Mouse (Mus musculus) forebrain, embryonic 11.5 days (tissue): ENCODE data around the gene Slco3a1. TPM values are rescaled to one million over a fixed set of nuclear protein-coding genes. Genes with fewer than 3 reads are reported as not detected.

Experiments
- ATAC-seq: fragments of 200-750 bp; cut with Nextera tagmentation; replicated peaks from 2 replicates; pipeline ENCODE4 v1.8.0; 2017; ENCODE audit warnings: moderate TSS enrichment; ENCODE audit not compliant: low FRiP score
- DNase-seq: peaks from one replicate; pipeline ENCODE4 v3.0.0-alpha.2; 2017; ENCODE audit warnings: low spot score
- H3K27ac ChIP-seq: fragments of 300-500 bp; sonication (generic); 2 replicates; pipeline ENCODE4 v1.5.1; 2014; ENCODE audit warnings: low read depth, low read length
- H3K27me3 ChIP-seq: fragments of 300-500 bp; sonication (generic); 2 replicates; pipeline ENCODE4 v1.6.1; 2014; ENCODE audit warnings: mild to moderate bottlenecking, low read length, mixed read lengths; ENCODE audit not compliant: control insufficient read depth, insufficient read depth
- H3K36me3 ChIP-seq: fragments of 300-500 bp; sonication (generic); 2 replicates; pipeline ENCODE4 v1.6.1; 2014; ENCODE audit warnings: mild to moderate bottlenecking, low read length, moderate library complexity, mixed read lengths; ENCODE audit not compliant: control insufficient read depth, insufficient read depth
- H3K4me1 ChIP-seq: fragments of 300-500 bp; sonication (generic); replicated peaks from 2 replicates; pipeline ENCODE4 v1.6.1; 2014; ENCODE audit warnings: low read length, mixed read lengths; ENCODE audit not compliant: control insufficient read depth, insufficient read depth
- H3K4me2 ChIP-seq: fragments of 300-500 bp; sonication (generic); 2 replicates; pipeline ENCODE4 v1.6.1; 2014; ENCODE audit warnings: low read depth, mild to moderate bottlenecking, low read length, moderate library complexity, mixed read lengths; ENCODE audit not compliant: severe bottlenecking
- H3K4me3 ChIP-seq: fragments of 300-500 bp; sonication (generic); 2 replicates; pipeline ENCODE4 v1.5.1; 2014; ENCODE audit warnings: low read depth, low read length
- H3K9ac ChIP-seq: fragments of 300-500 bp; sonication (generic); 2 replicates; pipeline ENCODE4 v1.6.1; 2014; ENCODE audit warnings: low read length
- H3K9me3 ChIP-seq: fragments of 300-500 bp; sonication (generic); 2 replicates; pipeline ENCODE4 v1.6.1; 2016; ENCODE audit warnings: low read length, mixed read lengths; ENCODE audit not compliant: control insufficient read depth
- WGBS: fragments of 180-500 bp; shearing (Covaris S2); extraction: QIAGEN DNeasy Blood & Tissue Kit; methylation state at CpG from one replicate; pipeline ENCODE4 v1.1.7; 2014; 5-methylcytosine and 5-hydroxymethylcytosine counted together
- polyA plus RNA-seq: library from polyadenylated mRNA; unstranded; fragments of >200 nt; fragmentation: Nextera tagmentation; extraction: Ambion mirVana; gene quantifications from 2 replicates; pipeline ENCODE4 v1.2.1, GENCODE M21; 2014

The Slco3a1 gene
- polyA plus RNA-seq, 1 experiment from 2014 or later, result 6.1 TPM

DNA sequence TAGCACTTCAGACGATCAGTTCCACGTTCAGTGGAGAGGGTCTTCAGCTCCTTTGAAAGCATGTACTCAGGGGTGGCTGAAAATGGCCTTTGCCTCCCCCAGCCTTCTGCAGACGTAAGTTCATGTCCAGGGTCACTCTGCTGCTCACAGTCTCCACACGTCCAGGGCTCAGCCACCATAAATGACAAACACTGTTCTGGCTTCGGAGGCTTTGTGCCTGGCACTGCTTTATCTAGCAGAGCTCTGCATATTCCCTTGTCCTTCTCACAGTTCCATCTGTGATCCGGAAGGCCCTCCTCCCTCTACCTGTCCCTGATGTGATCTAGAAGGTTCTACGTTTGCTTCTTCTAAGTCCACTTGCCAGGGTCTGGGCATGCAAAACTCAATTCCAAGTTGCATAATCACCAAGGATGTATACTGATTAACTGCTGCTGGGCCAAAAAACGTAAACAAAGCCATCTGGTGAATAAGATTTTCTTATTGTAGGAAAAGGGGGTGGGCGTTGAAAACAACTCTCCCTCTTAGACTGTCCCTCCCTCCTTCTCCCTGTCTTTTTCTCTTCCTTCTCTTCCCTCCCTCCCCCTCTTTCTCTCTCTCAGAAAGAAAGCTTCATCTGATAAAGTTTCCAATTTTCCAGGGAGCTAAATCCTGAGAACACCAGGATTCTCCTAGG lies 62.8 kb downstream of the Slco3a1 start:
- no peak for DNase-seq
- Histone ChIP-seq H3K9me3 (no peaks in the 10 kb centered on the region), H3K4me3 (no peak overlapping the region), H3K27me3 (peaks cover 3% of the 10 kb centered on the region; the same call in 1 of the 2 replicates), H3K9ac (no peak overlapping the region), H3K27ac (no peak overlapping the region), H3K4me1 (no peaks in the 10 kb centered on the region), H3K36me3 (no peaks in the 10 kb centered on the region), H3K4me2 (no peak overlapping the region)
- WGBS, result 85% methylated on average over 9 of the region's 9 CpGs
- no peak for ATAC-seq

- 80% methylated on average over 3 of the region's 3 CpGs for WGBS
- H3K4me3 ChIP-seq, result no peak overlapping the region
- DNase-seq (peak; percentile 17), ATAC-seq (no peak)
- no peaks in the 10 kb centered on the region for H3K9me3 ChIP-seq
- H3K9ac ChIP-seq, result no peak overlapping the region
- no peak overlapping the region for H3K27ac ChIP-seq
- no peak overlapping the region for H3K4me2 ChIP-seq
- H3K27me3 ChIP-seq, result no peaks in the 10 kb centered on the region; the same call in 1 of the 2 replicates
- no peaks in the 10 kb centered on the region for H3K36me3 ChIP-seq
- H3K4me1 ChIP-seq, result no peaks in the 10 kb centered on the region
Observed at GRCm38 (mm10) chr7:74488141-74488540, 66.4 kb downstream of the Slco3a1 start.

DNA sequence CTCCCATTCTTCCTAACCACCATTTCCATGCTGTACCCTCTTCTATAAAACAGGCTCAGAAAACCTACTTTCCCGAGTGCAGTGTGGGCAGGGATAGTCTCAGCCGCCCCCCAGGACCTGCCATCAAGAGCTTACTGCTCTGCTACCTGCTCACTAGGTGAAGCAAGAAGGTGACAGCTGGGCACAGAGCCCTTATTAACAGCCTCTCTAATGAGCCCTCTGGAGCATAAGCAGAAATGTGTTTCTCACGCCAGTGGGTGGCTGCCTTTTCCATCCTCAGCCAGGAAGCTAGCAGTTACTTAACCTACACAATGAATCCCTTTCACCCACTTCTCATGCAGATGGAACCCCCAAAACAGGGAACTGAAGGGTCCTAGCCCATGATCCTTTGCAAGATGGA lies 66.9 kb downstream of the Slco3a1 start:
- H3K4me2 ChIP-seq, result no peak overlapping the region
- H3K27ac ChIP-seq, result no peak overlapping the region
- ATAC-seq, result no peak
- H3K9ac ChIP-seq, result no peak overlapping the region
- H3K9me3 ChIP-seq, result no peaks in the 10 kb centered on the region
- H3K4me1 ChIP-seq, result no peaks in the 10 kb centered on the region
- no peaks in the 10 kb centered on the region for H3K27me3 ChIP-seq
- H3K4me3 ChIP-seq, result no peak overlapping the region
- no peaks in the 10 kb centered on the region for H3K36me3 ChIP-seq
- DNase-seq, result peak; percentile 38
- WGBS, result 75% methylated on average over 3 of the region's 3 CpGs

GRCm38 (mm10) chr7:74486083-74486482 lies 68.5 kb downstream of the Slco3a1 start:
- Histone ChIP-seq H3K36me3 (no peaks in the 10 kb centered on the region), H3K9ac (no peak overlapping the region), H3K4me3 (no peak overlapping the region), H3K9me3 (no peaks in the 10 kb centered on the region), H3K4me2 (no peak overlapping the region), H3K4me1 (no peaks in the 10 kb centered on the region), H3K27me3 (no peaks in the 10 kb centered on the region), H3K27ac (no peak overlapping the region)
- DNase-seq (no peak), ATAC-seq (no peak)
- 97% methylated on average over 4 of the region's 4 CpGs for WGBS

GRCm38 (mm10) chr7:74485669-74486068 lies 68.9 kb downstream of the Slco3a1 start:
- Histone ChIP-seq H3K36me3 (no peaks in the 10 kb centered on the region), H3K9ac (no peak overlapping the region), H3K27me3 (no peaks in the 10 kb centered on the region), H3K4me3 (no peak overlapping the region), H3K4me1 (no peaks in the 10 kb centered on the region), H3K9me3 (no peaks in the 10 kb centered on the region), H3K4me2 (no peak overlapping the region), H3K27ac (no peak overlapping the region)
- DNase-seq, result peak; percentile 7
- ATAC-seq, result no peak
- 85% methylated on average over 2 of the region's 2 CpGs for WGBS

GRCm38 (mm10) chr7:74484024-74484385 lies 70.6 kb downstream of the Slco3a1 start:
- no peak for ATAC-seq
- DNase-seq, result peak; percentile 7
- H3K4me3 ChIP-seq, result no peak overlapping the region
- H3K9ac ChIP-seq, result no peak overlapping the region
- 91% methylated on average over 2 of the region's 2 CpGs for WGBS
- H3K4me1 ChIP-seq, result no peaks in the 10 kb centered on the region
- H3K27ac ChIP-seq, result no peak overlapping the region
- no peaks in the 10 kb centered on the region for H3K9me3 ChIP-seq
- H3K27me3 ChIP-seq, result no peaks in the 10 kb centered on the region
- H3K36me3 ChIP-seq, result no peaks in the 10 kb centered on the region
- H3K4me2 ChIP-seq, result no peak overlapping the region

GRCm38 (mm10) chr7:74483294-74484023 lies 71.1 kb downstream of the Slco3a1 start:
- Histone ChIP-seq H3K4me2 (no peak overlapping the region), H3K9me3 (no peaks in the 10 kb centered on the region), H3K27ac (no peak overlapping the region), H3K4me1 (no peaks in the 10 kb centered on the region), H3K36me3 (no peaks in the 10 kb centered on the region), H3K4me3 (no peak overlapping the region), H3K27me3 (no peaks in the 10 kb centered on the region), H3K9ac (no peak overlapping the region)
- peak; percentile 18 for DNase-seq
- 90% methylated on average over 3 of the region's 3 CpGs for WGBS
- ATAC-seq, result no peak

DNA sequence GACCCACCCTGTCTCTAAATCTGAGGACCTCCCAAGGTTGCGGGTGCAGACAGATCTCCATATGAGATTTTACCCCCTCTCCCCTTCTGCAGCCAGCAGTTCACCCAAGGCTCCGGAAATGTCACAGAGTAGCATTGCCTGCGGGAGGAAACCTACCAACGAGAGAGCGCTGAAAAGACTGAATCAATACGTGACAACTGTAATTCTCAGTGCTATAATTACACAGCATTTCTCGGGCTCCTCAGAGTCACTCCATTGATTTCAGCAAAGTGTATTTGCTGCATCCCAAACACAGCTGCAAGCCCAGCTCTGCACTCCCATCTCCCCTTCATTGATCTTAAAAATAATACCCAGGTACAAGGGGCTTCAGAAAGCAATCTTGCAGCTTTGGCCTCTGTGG lies 82.8 kb downstream of the Slco3a1 start:
- no peak overlapping the region for H3K4me2 ChIP-seq
- no peaks in the 10 kb centered on the region for H3K36me3 ChIP-seq
- DNase-seq, result no peak
- H3K9ac ChIP-seq, result no peak overlapping the region
- H3K9me3 ChIP-seq, result no peaks in the 10 kb centered on the region
- no peak for ATAC-seq
- no peaks in the 10 kb centered on the region for H3K27me3 ChIP-seq
- no peaks in the 10 kb centered on the region for H3K4me1 ChIP-seq
- H3K27ac ChIP-seq, result no peak overlapping the region
- 87% methylated on average over 7 of the region's 7 CpGs for WGBS
- no peak overlapping the region for H3K4me3 ChIP-seq

DNA sequence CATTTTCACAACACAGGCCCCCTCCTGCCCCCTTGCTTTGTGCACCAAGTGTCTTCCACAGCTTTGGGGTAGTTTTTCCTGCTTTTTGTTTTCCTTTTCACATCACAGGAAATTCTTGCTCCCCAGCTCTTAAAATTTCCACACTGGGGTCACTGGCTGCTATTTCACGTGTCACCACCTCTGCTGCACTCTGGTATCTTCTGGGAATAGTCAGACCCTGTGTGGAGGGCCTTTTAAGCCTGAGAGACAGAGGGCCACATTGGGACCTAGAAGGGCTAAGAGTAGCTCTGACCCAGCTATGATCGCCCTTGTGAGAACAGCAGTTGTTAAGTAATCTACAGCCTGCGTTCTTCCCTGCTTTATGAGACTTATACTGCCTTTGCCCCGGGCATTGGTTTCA lies 87.7 kb downstream of the Slco3a1 start:
- peak; percentile 17 for DNase-seq
- Histone ChIP-seq H3K27ac (no peak overlapping the region), H3K9ac (no peak overlapping the region)

More for the DNA sequence above, 87.7 kb downstream of the Slco3a1 start:
- no peaks in the 10 kb centered on the region for H3K27me3 ChIP-seq
- no peak overlapping the region for H3K4me2 ChIP-seq
- no peaks in the 10 kb centered on the region for H3K36me3 ChIP-seq
- no peak overlapping the region for H3K4me3 ChIP-seq
- no peaks in the 10 kb centered on the region for H3K9me3 ChIP-seq
- 83% methylated on average over 4 of the region's 4 CpGs for WGBS
- no peaks in the 10 kb centered on the region for H3K4me1 ChIP-seq
- no peak for ATAC-seq
